Mouse (Mus musculus): ENCODE measurements around the gene Cdkn2aip.

Gene Cdkn2aip

DNA sequence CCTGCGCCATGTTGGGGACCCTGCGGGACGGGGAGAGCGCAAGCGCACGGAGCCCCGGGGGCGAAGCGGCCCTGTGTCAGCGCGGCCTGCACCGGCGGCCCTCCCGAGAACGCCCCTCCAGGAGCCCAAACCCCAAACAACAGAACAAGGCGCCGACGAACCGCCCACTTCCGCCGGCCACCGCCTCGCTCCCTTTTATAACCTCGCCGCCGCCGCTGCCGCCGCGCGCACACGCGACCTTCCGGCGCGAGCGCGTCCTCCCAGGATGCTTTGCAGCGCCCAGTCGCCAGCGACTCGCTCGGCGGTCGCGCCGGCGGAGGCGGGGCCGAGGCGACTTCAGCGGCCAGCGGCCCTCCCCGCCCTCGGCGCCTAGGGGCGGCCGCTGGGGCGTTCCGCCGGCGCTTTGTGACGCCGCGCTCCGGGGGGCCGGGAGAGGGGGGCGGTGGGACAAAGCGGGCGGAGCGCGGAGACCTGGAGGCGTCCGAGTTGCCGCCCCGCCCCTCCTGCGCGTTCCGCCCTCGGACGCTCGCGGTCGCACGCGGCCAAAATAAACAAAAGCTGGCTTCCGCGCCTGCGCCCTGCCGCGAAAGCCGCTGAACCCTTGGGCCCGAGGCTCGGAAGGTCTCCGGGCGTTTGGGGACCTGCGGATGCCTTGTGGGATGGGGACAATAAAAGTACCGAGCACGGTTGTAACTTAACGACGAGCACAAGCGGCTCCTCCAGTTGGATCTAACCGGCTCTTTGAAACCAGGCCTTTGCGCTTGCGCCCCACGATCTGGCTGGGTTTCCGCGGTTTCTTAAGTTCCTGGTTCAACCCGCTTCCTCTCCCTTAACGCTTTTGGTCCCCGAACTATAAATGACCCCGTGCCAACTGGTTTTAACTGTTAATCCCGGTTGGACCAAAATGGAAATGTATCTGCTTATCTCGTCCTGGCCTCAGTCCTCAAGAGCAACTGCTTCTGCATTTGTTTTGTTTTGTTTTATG, at the start of gene Cdkn2aip:
Gene Cdkn2aip, minus strand, starts transcription at position 172 of the 985 bp plus-strand sequence.
- DNase-seq (ENCODE audit: low read depth in 1 of 2, low spot score in 2 of 2): peak; percentile 80 to 90

GRCm38 (mm10) chr8:47763194-47763593, 49.5 kb upstream of the Cdkn2aip start:
- DNase-seq (ENCODE audit: low read depth in 1 of 2, low spot score in 2 of 2): no peak

GRCm38 (mm10) chr8:47760685-47761084, 47.0 kb upstream of the Cdkn2aip start:
- DNase-seq (ENCODE audit: low read depth in 1 of 2, low spot score in 2 of 2): no peak

DNA sequence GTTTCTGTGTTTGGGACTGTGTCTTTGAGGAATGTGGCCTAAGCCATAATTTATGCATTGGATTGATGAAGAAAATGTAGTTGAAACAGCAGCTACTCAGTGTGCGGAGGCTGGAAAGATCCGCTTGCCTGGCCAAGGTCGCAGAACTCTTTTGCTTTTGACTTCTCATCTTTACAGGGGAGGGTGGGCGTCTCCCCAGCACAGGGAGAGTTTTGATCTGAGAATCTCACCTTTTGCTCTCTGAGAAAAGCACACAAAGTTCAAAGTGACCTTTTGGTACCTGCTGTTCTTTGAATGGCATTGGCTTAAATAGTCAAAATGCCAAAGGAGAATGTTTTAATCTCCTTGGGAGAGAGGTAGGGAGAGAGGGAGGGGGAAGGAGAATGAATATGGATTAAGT, 46.5 kb upstream of the Cdkn2aip start:
- DNase-seq (ENCODE audit: low read depth in 1 of 2, low spot score in 2 of 2): no peak

GRCm38 (mm10) chr8:47753121-47753520, 39.4 kb upstream of the Cdkn2aip start:
- no peak for DNase-seq (ENCODE audit: low read depth in 1 of 2, low spot score in 2 of 2)

DNA sequence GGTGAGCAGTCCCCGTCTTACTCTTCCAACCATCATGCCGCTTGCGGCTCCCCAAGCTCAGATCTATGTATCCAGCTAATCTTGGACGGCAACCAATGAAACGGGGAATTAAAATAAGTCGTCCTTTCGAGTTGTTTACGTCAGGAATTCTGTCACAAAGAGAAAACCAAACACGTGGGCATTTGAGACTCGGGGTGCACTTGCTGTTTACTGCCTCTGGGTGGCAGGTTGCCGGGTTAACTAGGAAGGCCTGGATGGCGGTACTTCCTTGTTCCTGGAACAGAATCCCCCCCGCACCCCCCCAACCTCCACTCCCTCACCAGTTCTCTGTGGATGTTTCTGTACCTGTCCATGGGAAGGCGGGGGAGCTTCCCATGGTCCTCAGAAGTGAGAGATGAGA, 36.4 kb upstream of the Cdkn2aip start:
- DNase-seq (ENCODE audit: low read depth in 1 of 2, low spot score in 2 of 2): no peak

GRCm38 (mm10) chr8:47749491-47749890, 35.8 kb upstream of the Cdkn2aip start:
- no peak for DNase-seq (ENCODE audit: low read depth in 1 of 2, low spot score in 2 of 2)

DNA sequence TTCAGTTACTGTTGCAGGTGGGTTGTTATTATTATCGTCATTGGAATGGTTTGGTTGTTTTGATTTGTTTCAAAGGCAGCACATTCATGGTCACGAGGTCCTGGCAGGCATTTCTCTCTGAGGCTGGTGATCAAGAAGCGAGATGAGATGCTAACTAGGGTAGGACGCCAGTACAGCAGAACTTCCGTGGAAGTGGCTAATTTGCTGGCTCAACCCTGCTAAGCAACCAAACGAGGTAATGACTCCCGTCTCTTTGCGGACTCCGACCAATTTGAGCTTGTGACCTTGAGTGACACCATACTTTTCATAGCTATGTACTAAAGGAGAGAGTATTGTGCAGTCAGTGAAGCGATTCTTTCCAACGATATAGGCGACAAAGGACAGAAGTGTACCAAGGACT, 32.6 kb upstream of the Cdkn2aip start:
- no peak for DNase-seq (ENCODE audit: low read depth in 1 of 2, low spot score in 2 of 2)

DNA sequence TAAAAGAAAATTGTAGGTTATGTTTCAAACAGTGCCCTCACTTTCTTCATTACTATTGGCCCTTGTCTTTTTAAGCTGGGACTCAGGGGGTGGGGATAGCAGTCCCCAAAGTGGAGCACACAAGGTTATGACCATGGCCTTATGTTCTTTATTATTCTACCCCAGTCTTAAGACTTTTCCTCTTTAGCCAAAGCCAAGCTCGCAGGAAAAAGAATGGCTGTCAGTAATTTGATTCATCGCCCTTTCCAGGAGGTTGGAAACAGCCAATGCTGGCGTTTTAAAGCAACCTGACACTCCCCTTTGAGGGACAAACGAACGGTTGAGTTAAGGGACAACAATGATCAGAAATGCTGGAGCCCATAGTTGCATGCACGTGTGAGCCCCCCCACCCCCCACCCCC, 32.1 kb upstream of the Cdkn2aip start:
- DNase-seq (ENCODE audit: low read depth in 1 of 2, low spot score in 2 of 2): no peak

DNA sequence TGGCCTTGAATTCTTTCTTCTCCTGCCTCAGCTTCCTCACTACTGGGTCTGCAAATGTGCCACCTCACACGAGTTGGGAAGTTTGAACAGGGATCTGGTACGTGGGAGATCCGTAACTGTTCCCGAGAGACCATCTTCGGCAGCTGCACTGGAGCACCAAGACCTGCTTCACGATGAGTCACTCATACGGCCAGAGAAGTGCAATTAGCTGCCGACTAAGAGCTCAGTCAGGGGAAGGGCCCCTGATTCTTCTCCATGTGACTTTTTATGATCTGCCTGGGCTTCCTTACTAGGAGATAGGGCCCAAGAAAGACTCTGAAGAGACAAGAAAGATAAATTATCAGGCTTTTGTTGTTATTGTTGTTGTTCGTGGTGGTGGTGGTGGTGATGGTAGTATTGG, 31.1 kb upstream of the Cdkn2aip start:
- no peak for DNase-seq (ENCODE audit: low read depth in 1 of 2, low spot score in 2 of 2)

GRCm38 (mm10) chr8:47743419-47743818, 29.7 kb upstream of the Cdkn2aip start:
- DNase-seq (ENCODE audit: low read depth in 1 of 2, low spot score in 2 of 2): peak in 1 of 2 experiments; percentile 16

DNA sequence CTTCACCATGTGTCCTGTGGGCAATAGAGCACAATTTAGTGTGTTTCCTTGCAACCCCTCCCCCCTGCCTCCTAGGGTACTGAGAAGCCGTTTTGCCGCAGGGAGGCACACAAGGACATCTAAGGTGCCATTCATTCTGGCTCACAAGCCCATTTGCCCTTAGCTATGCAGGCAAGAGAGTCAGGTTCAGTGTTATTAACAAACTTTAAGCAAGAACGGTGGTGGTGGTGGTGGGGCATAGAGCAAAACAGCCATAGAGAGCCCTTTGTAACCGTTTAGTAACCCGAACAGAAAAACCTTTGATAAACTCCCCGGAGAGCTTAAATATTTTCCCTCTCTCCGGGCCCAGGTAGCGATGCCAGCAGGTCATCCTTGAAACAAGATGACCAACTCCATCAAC, 29.3 kb upstream of the Cdkn2aip start:
- DNase-seq (ENCODE audit: low read depth in 1 of 2, low spot score in 2 of 2): no peak

- no peak for DNase-seq (ENCODE audit: low read depth in 1 of 2, low spot score in 2 of 2)
These were observed 28.6 kb upstream of the Cdkn2aip start for GRCm38 (mm10) chr8:47742372-47742771.

DNA sequence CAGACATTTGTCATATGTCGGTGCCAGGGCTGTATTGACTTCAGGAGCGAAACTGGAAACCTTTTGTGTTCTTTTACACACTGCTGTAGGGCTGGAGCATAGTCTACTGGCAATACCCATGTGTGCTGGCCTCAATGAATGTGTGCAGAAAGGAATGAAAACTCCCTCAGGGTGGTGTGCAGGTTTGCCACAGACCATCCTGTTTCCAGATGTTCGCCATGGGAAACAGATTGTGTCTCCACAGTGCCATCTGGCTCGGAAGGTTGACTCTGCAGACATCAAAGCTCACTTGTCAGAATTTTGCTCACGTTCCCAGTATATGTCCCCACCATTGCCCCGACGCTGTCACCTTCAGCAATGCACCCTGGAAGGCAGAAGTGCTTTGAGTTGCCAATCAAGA, 23.4 kb upstream of the Cdkn2aip start:
- no peak for DNase-seq (ENCODE audit: low read depth in 1 of 2, low spot score in 2 of 2)

DNA sequence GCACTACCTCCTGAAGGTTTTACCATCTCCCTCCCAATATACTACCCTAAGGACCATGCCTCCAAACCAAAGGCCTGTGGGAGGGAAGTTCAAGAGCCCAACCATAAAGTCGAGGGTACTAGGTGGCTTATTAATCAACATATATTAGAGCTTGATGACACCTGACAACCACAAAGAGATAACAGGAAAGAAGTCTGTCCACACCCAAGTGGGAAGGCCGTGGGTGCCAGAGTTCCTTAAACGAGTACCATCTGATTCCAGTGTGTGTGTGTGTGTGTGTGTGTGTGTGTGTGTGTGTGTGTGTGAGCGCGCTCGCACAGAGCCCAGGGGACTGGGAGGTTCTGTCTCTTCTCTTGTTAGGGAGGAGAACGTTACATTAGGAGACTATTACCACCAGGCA, 15.6 kb upstream of the Cdkn2aip start:
- no peak for DNase-seq (ENCODE audit: low read depth in 1 of 2, low spot score in 2 of 2)

DNA sequence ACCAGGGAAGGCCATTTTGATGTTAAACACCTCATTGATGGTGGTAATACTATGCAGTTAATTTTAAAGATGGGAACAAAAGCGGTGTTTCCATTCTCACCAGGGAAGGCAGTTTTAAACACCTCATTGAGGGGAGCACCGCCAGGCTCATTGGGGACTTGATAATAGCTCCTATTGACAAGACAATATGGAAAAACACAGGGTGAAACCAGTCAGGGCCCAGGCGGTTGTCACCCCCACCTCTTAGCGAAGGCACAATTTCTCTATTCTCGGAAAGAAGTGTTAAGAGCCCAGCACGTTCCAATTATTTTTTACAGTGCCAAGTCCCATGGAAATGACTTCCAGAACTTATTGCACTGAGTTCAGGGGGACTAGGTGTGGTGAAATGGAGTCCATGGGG, 13.2 kb upstream of the Cdkn2aip start:
- no peak for DNase-seq (ENCODE audit: low read depth in 1 of 2, low spot score in 2 of 2)

- DNase-seq (ENCODE audit: low read depth in 1 of 2, low spot score in 2 of 2): no peak
These were observed 7.9 kb upstream of the Cdkn2aip start for GRCm38 (mm10) chr8:47721609-47722008.

GRCm38 (mm10) chr8:47718641-47719040, 4.9 kb upstream of the Cdkn2aip start:
- no peak for DNase-seq (ENCODE audit: low read depth in 1 of 2, low spot score in 2 of 2)

- no peak for DNase-seq (ENCODE audit: low read depth in 1 of 2, low spot score in 2 of 2)
These were observed 515 bp downstream of the Cdkn2aip start for GRCm38 (mm10) chr8:47713171-47713663.

GRCm38 (mm10) chr8:47708106-47708505, 5.6 kb downstream of the Cdkn2aip start:
- no peak for DNase-seq (ENCODE audit: low read depth in 1 of 2, low spot score in 2 of 2)

DNA sequence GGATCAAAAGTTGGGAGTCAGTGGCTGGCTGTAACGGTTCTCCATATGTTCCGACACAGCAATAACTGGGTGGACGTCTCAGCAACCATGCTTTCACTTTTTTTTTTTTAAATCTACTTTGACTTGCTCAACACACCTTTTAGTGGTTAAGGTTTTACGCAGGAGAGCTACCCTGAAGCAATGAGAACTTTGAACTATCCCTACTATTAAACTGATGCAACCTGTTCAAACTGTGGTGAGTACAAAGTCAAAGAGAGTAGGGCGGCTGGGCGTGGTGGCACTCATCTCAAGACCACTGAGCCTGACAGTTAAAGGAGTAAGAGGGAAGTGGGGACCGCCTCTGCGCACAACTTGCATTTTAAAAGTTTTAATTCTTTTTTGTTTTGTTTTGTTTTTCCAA, 7.0 kb downstream of the Cdkn2aip start:
- no peak for DNase-seq (ENCODE audit: low read depth in 1 of 2, low spot score in 2 of 2)

- no peak for DNase-seq (ENCODE audit: low read depth in 1 of 2, low spot score in 2 of 2)
These were observed 11.4 kb downstream of the Cdkn2aip start for GRCm38 (mm10) chr8:47702333-47702732.

DNA sequence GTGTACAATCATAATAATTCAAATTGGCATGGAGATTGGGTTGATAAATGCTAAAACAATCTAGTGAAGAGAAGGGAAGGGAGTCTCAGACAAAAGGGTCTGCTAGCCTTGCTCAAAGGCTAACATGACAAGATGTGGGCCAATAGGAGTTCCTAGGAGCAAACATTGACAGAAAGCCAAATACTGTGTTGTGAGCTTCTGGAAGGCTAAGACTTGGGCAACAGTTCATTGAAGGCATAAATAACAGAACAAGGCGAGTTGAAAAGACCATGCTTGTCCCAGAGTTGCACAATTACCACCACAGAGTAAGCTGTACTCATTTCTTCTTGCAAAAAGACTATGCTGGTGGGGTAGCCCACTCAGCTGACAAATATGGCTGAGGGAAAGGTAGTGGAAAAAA, 16.0 kb downstream of the Cdkn2aip start:
- no peak for DNase-seq (ENCODE audit: low read depth in 1 of 2, low spot score in 2 of 2)
